Mouse (Mus musculus) layer of hippocampus, adult 2 months (tissue): Measurements from ENCODE around the gene Chil1. TPM values are rescaled to one million over a fixed set of nuclear protein-coding genes. Genes with fewer than 3 reads are reported as not detected.

Experiments used
- DNase-seq, 2 experiments: peaks; one replicate each; pipeline ENCODE4 v3.0.0; 2022; ENCODE audit warnings: low spot score in 2 of 2
- H3K27ac ChIP-seq: fragments of 200-600 bp; 2 replicates; pipeline ENCODE4 v1.8.1; 2022
- H3K4me3 ChIP-seq: fragments of 200-600 bp; 2 replicates; pipeline ENCODE4 v1.8.1; 2022; ENCODE audit warnings: mild to moderate bottlenecking
- CTCF ChIP-seq: fragments of 200-600 bp; conservative IDR thresholded peaks from 2 replicates; pipeline ENCODE4 v1.8.1; 2022; ENCODE audit warnings: antibody characterized with exemption, mild to moderate bottlenecking, moderate library complexity
- long read RNA-seq, 2 experiments: library from polyadenylated mRNA; stranded (forward); transcript quantifications; one replicate each; pipeline ENCODE4 v2.0.0; 2021; ENCODE audit warnings: borderline mapping rate in 2 of 2
- total RNA-seq, 2 experiments: library from RNA; stranded (reverse); gene quantifications; 2 replicates each; pipeline ENCODE4 v1.2.3; 2021

Gene Chil1
- 10 to 100 TPM; 11.1 to 12.4 TPM for total RNA-seq
- long read RNA-seq, experiment 1, partial matches to known transcripts: 2 of 13 reads
- long read RNA-seq, experiment 1, other reads (novel, unspliced or antisense): 5 of 13 reads
- long read RNA-seq, experiment 2, partial matches to known transcripts: 1 of 10 reads
- long read RNA-seq, experiment 2, other reads (novel, unspliced or antisense): 2 of 10 reads

DNA sequence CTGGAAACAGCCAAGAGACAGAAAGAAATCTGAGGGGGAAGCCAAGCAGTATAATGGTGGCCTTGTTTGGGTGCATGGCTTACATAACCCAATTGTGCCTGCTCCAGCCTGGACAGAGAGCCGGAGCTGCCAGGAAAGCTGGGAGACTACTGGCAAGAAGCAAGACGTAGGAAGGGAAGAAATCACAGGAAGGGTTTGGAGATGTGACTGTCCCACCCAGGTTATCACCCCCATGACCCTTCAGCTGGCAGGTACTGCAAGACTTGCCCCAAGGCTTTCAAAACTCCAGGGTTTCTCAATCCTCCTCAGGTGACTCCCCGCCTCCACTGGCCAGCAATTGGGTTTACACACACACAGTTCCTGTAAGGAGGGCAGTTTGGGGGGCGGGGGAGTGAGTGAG, at the start of gene Chil1:
TSS of gene Chil1 (plus strand) at position 152 of the 400 bp plus-strand sequence.
- peak within 1 kb of the TSS; percentile 75 for H3K27ac ChIP-seq
- no peak for DNase-seq

DNA sequence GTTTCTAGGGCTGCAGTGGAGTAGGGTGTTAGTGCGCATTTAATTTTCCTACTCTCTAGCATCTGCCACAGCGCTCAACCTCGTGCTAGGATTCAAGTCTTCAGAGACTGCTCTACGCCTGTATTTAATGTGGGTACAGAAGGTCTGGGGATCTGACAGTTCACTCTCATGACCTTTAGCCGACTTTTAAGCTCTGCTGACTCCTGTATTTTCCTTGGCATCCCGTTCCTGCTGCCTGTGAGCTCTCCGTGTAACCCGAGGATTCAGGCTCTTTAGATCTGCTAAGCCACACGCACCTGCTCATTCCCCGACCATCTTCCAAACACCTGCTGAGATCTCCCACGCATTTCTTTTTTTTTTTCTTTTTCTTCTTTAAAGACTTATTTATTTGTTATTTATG, 48.7 kb upstream of the Chil1 start:
- Histone ChIP-seq H3K4me3 (no peak overlapping the region), H3K27ac (no peak overlapping the region)
- no peak for TF ChIP-seq CTCF
- no peak for DNase-seq

More for the DNA sequence above, at the start of gene Chil1:
- no peak for TF ChIP-seq CTCF
- H3K4me3 ChIP-seq: no peak within 1 kb of the TSS

DNA sequence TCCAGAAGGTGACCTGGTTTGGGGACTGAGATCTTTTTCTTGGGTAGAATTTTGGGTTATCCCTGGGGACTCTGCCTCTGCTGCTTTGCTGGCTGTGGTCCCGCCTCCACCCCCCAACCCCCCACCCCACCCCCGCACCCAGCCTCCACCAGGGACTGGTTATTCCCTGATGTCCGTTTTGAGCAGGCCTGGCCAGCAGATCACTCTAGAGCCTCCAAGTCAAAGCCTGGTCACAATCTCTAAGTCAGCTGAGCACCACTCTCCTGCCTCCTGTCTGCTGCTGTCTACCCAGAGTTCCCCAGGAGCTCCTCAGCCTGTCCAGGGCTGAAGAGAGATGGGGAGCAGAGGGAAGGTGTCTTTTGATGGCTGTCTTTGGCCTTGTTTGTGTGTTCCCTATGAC, 45.6 kb upstream of the Chil1 start:
- TF ChIP-seq CTCF: no peak
- H3K27ac ChIP-seq: no peak overlapping the region
- DNase-seq: no peak
- no peak overlapping the region for H3K4me3 ChIP-seq

DNA sequence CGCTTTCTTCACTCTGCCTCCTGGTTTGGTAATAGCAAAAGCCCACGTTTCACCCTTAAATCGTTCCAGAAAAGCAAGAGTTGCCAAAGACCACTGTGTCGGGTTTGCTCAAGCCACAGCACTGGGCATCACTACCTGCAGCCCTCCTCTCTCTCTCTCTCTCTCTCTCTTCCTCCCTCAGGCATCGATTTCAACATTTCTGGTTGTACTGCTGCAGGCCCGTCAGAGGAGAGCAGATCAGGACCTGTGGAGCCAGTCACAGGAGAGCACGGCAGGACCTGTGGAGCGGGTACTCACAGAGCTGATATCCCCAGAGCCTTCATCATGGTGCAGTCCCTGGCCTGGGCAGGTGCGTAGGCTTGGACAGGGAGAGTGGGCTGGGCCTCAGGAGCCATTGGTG, 43.6 kb upstream of the Chil1 start:
- no peak overlapping the region for H3K4me3 ChIP-seq
- TF ChIP-seq CTCF: no peak
- no peak for DNase-seq
- no peak overlapping the region for H3K27ac ChIP-seq

- no peak for TF ChIP-seq CTCF
Observed at GRCm38 (mm10) chr1:134142363-134142794, 39.6 kb upstream of the Chil1 start.

DNA sequence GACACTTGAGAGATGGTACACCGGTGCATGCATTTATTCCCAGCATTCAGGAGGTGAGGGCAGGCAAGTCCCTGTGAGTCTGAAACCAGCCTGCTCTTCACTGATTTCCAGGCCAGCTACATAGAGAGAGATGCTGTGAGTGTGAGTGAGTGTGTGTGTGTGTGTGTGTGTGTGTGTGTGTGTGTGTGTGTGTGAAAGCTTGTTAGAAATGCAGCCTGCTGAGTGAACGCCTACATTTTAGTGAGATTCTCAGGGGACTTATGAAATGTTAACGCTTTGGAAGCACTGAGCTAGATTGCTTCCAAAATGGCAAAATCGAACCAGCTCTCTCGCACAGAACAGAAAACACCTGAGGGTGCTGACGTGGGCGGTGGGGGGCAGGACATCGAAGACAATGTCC, 35.9 kb upstream of the Chil1 start:
- DNase-seq: peak; percentile 23 to 29
- H3K27ac ChIP-seq: 0 out of 2 replicates have a peak overlapping the region, but pooled peaks have one; percentile 7
- TF ChIP-seq CTCF: no peak
- H3K4me3 ChIP-seq: no peak overlapping the region

More at GRCm38 (mm10) chr1:134142363-134142794, 39.6 kb upstream of the Chil1 start:
- no peak overlapping the region for H3K27ac ChIP-seq
- no peak overlapping the region for H3K4me3 ChIP-seq
- DNase-seq: no peak

GRCm38 (mm10) chr1:134150076-134150475, 31.9 kb upstream of the Chil1 start:
- Histone ChIP-seq H3K27ac (no peak overlapping the region), H3K4me3 (no peak overlapping the region)
- no peak for TF ChIP-seq CTCF
- DNase-seq: no peak

- TF ChIP-seq CTCF: no peak
- Histone ChIP-seq H3K4me3 (no peak overlapping the region), H3K27ac (no peak overlapping the region)
- no peak for DNase-seq
Observed at GRCm38 (mm10) chr1:134150745-134151144, 31.2 kb upstream of the Chil1 start.

DNA sequence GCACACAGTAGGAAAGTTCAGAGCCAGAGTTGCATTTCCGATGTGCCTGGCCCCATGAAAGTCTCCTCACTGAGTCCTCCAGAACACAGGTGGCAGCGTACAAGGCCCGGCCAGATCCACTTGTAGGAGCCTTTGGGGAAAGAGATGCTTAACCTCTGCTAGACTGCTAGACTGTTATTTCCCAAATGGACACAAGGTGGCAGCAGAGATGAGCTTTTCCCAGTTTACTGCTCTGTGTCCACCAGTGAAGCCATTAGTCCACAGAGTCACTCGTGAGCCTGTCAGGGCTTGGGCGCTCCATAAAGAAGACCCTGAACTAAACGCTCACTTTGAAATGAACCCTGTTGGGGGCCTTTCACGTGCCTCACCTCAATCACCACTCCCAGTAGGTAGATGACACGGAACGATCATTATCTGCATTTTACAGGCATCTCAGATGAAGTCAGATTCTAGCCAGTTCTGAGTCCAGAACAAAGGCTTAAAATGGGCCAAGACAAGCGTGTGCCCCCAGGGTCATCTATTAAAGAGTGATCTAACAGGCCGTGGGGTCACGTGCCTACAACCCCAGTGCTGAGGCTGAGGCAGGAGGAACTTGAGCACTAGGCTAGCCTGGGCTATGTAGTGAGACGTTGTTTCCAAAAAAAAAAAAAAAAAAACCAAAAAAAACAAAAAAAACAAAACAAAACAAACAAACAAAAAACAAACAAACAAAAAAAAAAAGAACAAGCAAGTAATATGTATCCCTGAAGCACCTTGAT, 30.1 kb upstream of the Chil1 start:
- TF ChIP-seq CTCF: peak; percentile 92
- DNase-seq: peak; percentile 81 to 85
- Histone ChIP-seq H3K27ac (no peak overlapping the region), H3K4me3 (no peak overlapping the region)

DNA sequence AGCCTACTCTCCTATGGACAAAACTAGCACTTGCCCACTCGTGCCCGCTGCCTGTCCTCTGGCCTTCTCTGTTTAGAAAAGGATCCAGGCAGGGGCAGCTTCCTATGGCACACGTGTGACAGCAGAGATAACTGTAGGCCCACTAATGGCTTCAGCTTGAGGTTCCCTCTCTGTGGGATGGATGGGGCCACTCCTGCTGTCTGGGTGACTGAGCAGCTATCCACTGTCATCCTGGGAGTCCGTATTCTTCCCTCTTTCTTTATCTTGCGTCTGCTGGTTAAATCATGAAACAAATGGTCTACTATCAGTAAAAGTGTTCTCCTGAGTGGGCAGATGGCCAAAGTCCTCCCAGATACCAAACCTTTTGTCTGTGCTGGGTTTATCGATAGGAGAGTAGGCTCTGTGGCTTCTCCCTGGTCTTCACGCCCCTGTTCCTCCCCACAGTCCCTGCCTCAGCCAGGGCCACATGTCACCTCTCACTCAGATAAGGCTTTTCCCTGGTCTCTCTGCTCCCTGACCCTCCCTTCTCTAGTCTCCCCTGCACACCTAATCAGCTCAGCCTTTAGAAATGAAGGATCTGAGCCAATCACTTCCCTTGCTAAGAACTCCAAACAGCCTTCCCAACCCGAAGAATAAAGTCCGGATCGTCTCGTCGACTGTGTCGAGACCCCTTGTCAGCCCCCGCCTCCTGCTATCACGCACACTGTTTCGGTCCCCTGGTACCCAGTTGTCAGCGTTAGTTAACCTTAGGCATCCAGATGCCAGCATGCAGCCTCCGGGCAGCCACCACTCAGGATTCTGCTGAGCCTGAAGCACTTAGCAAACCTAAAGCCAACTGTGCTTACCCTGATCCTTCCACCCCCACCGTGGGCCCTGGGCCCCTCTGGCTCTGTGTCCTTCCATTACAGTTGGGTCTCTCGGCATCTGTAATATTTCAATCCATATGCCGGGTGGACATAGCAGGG, 29.1 kb upstream of the Chil1 start:
- DNase-seq: no peak
- no peak overlapping the region for H3K27ac ChIP-seq
- no peak overlapping the region for H3K4me3 ChIP-seq
- TF ChIP-seq CTCF: no peak

- H3K4me3 ChIP-seq: no peak overlapping the region
- no peak for DNase-seq
- H3K27ac ChIP-seq: no peak overlapping the region
- no peak for TF ChIP-seq CTCF
Observed at GRCm38 (mm10) chr1:134154121-134154520, 27.9 kb upstream of the Chil1 start.

- TF ChIP-seq CTCF: peak; percentile 65
- no peak overlapping the region for H3K4me3 ChIP-seq
- DNase-seq: no peak
- no peak overlapping the region for H3K27ac ChIP-seq
Observed at GRCm38 (mm10) chr1:134154655-134155054, 27.3 kb upstream of the Chil1 start.

DNA sequence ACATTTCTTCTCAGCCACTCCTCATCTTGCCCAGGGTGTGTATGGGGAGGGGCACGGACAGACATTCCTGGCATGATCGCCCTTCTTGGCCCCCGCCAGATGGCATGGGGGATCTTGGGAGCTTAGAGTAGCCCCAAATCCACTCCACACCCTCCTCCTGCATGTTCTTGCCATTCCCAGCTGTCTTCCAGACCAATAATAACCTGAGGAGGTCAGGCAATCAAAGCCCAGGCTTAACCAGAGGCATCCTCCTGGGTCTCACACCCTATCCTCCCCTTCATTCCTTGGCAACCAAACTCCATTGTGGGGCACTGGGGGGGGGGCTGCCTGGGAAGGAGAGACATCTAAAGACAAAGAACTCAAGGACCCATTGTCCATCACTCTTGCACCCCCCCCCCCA, 21.6 kb upstream of the Chil1 start:
- TF ChIP-seq CTCF: no peak
- no peak overlapping the region for H3K4me3 ChIP-seq
- no peak for DNase-seq
- no peak overlapping the region for H3K27ac ChIP-seq
